Mouse (Mus musculus): Measurements from ENCODE around the gene Tpcn2.

Gene Tpcn2

GRCm38 (mm10) chr7:145299562-145300320 lies 15.9 kb upstream of the Tpcn2 start:
- DNase-seq (ENCODE audit: low spot score) = peak; percentile 38

DNA sequence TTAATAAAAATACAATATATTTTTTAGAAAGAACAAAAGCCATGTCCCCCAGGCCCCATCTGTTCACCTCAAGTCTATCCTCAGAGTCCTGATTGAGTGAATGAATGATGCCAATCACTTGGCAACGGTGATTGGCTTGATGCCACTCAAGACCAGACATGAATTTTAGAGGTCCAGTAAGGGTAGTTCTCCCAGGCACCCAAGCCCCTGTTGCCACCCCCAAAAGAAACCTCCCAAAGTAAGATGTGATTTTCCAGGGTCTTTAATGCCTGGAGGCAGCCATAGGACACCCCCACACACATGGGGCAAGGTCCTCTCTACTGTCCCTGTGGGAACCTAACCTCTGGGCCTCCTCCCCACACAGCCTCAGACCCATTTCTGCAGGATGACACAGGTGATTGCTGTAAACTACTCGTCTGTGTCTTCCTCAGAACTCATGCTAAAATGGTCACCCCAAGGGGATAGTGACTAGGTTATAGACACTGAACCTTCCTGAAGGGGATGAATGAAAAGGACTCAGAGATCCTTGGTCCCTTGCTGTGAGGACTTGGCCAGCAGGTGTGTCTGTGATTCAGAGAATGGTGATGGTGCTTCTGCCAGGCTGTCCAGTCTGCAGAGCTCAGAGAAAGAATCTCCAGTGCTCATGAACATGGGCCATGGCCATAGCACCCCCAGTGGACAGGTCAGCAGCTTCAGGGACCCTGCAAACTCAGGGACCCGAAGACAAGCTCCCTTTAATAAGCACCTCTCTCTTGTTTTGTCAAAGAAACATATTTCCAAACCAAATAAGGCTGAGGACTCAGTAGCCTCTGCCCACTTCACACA lies 15.1 kb upstream of the Tpcn2 start:
- no peak for DNase-seq (ENCODE audit: low spot score)

- no peak for DNase-seq (ENCODE audit: low spot score)
Observed at GRCm38 (mm10) chr7:145293859-145294258, 10.0 kb upstream of the Tpcn2 start.

DNA sequence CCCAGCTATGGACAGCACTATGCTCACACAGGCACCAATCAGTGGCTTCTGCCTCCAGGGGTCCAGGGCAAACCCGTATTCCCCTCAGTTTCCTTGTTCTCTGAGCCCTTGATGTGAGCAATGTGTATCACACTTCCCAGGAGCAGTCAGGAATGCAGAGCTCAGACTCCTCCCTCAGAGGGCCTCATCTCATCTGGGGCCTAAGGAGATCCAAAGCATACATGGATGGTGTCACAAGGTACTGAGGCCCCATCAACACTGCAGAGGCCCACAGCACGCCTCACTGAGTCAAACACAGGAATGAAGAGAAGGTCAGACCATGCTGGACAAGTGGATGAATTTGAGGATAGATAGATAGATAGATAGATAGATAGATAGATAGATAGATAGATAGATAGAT lies 8.9 kb upstream of the Tpcn2 start:
- DNase-seq (ENCODE audit: low spot score) = no peak

GRCm38 (mm10) chr7:145291847-145292246 lies 8.0 kb upstream of the Tpcn2 start:
- DNase-seq (ENCODE audit: low spot score) = no peak

DNA sequence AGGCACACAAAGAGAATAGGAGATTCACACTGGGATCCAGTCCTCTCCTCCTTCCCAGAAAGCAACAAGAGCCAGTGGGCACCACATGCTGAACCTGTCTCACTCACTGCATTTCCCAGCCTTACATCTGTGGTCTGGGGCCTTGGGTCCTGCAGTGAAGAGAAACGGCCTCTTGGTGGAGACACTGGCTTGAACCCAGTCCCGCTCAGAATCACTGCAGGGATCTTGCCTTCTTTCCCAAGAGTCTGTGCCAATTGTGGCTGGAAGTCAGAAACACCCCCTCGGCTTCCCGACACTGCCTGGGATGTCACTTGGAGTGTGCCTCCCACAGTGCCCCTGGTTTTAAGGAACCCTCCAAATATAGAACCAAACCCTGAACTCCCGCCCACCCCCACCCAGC lies 5.5 kb upstream of the Tpcn2 start:
- DNase-seq (ENCODE audit: low spot score) = no peak

- DNase-seq (ENCODE audit: low spot score) = no peak
Observed at GRCm38 (mm10) chr7:145287410-145287809, 3.6 kb upstream of the Tpcn2 start.

DNA sequence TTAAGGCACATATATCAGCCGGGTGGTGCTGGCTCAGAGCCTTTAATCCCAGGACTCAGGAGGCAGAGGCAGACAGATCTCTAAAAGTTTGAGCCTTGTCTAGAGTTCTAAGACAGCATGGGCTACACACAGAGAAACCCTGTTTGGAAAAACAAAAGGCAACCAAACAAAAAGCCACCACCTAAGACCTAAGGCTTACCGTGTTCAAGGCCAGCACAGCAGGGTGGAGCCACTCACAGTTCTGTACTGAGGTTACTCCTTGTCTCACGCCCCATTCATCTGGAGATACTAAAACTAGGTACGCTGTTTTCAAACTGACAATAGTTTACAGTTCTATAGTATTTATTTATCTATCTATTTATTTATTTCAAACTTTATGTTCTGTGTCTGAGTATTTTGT lies 1.7 kb upstream of the Tpcn2 start:
- no peak for DNase-seq (ENCODE audit: low spot score)

- DNase-seq (ENCODE audit: low spot score) = no peak
Observed at GRCm38 (mm10) chr7:145284293-145284692, 482 bp upstream of the Tpcn2 start.

DNA sequence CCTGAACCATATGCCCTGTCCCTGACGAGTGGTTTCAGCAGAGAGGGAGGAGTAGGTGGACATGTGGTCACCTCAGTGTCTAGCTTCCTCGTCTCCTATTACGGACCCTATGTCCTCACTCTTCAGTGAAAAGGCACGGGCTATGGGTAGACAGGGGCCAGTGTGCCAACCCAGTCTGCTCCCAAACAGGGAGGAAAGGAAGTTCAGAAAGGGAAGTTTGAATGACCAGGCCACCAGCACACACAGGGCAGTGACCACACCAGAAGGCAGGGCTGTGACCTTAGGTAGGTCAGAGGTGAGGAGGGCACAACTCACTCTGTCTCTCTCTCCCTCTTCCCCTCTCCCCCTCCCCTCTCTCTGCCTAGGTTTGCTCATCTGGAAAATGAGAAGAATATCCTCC lies 770 bp downstream of the Tpcn2 start:
- DNase-seq (ENCODE audit: low spot score) = no peak

GRCm38 (mm10) chr7:145281396-145281795 lies 2.4 kb downstream of the Tpcn2 start:
- DNase-seq (ENCODE audit: low spot score) = no peak

- no peak for DNase-seq (ENCODE audit: low spot score)
Observed at GRCm38 (mm10) chr7:145275488-145275887, 8.3 kb downstream of the Tpcn2 start.

- DNase-seq (ENCODE audit: low spot score) = no peak
Observed at GRCm38 (mm10) chr7:145270955-145271354, 12.9 kb downstream of the Tpcn2 start.

DNA sequence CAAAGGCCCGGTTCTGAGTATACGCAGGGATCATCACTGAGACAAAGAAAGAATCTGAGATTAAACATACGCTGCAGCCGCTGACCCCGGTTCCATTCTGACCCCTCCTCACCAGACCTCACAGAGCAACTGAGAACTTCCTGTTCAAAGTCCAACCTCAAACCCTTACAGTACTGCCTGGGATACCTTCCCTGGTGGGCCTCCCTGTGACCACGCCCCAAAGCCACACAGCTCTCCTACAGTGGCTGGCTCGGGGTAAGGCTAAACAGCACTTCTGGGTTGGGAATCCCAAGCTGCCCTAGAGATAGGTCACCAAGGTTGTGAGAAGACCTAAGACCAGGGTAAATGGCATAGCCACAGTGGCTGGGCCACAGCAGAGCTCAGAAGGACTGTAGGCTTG lies 14.9 kb downstream of the Tpcn2 start:
- DNase-seq (ENCODE audit: low spot score) = no peak

DNA sequence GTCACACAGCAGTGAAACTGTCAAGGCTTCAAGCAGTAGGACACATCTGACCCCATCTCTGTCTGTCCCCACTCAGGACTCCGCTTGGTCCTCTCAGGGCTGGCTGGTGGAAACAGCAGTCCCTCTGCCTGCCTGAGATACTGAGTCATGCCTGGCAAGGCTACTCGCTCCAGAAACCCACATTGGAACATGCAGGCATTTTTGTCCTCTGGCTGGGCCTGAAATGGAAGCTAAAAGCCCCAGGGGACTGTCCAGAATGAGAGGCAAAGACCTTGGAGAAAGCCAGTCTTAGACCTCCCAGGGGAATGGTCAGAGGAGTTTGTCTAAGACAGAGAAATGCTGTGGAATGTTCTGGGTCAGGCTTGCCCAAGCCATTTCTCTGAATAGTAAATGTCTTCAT lies 17.8 kb downstream of the Tpcn2 start:
- DNase-seq (ENCODE audit: low spot score) = peak; percentile 59

- DNase-seq (ENCODE audit: low spot score) = no peak
Observed at GRCm38 (mm10) chr7:145264202-145264601, 19.6 kb downstream of the Tpcn2 start.

- DNase-seq (ENCODE audit: low spot score) = no peak
Observed at GRCm38 (mm10) chr7:145256092-145256491, 27.7 kb downstream of the Tpcn2 start.

DNA sequence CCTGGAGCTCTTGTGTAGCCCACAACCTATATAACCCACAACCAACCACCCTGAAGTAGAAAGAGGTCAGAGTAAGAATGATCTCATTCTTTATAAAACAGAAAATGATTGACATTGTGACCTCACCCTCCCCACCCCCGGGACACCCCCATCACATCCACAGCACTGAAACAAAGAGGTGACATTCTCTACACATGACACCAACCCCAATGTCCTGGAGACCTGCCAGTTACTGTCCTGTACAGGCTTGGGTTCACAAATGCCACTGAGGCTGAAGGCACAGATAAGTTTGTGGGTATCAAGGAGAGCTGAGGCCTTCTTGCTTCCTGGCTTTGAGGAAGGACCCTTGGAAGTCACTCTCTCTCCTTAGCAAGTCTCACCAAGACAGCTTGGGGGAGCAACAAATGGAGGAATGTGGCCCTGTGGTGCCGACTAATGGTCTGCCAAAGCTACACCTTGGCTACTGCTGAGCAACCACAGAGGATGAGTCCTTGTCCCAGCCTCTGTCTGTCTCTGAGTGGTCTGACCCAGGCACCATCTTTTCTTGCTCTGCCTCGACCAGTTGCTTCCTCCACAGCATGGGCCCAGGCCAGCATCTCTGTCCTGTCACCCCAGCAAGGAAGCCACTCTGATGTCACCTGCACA lies 29.7 kb downstream of the Tpcn2 start:
- DNase-seq (ENCODE audit: low spot score) = no peak

DNA sequence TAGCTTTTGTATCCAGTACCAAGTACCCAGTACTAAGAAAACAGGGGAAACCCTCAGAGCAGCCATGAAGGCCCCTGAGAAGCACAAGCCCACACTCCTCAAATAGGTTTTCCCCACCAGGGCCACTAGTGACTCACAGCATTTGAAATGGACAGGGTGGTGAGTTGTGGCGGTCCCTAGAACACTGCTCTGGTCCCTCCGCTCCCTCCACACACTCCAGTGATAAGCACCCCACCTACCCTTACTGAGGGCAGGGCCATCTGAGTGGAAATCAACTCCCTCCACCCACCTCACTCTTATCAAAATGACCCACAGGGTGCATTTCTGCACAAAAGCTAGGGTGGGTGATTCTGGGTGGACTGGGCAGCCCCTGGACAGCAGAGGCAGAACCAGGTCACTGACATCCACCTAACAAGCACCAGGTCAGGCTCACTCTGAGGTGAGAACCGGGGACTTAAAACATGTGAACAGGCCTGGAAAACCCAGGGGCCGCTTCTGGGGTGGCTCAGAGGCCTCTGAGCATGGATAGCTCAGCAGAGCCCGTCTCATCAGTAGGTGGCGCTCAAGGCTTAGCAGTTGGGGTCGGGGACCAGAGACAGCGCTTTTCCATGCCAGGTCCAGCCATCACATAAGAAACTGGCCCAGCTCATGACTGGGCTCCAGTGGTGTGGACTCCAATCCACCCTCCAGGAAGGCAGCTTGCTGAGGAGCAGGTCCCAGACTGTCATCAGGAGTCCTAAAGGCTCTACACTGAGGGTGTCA lies 30.9 kb downstream of the Tpcn2 start:
- peak; percentile 44 for DNase-seq (ENCODE audit: low spot score)

GRCm38 (mm10) chr7:145250225-145250624 lies 33.6 kb downstream of the Tpcn2 start:
- no peak for DNase-seq (ENCODE audit: low spot score)

GRCm38 (mm10) chr7:145248911-145249310 lies 34.9 kb downstream of the Tpcn2 start:
- no peak for DNase-seq (ENCODE audit: low spot score)

Data from testis, postnatal 14 days (tissue).